Mouse (Mus musculus) natural killer cell, adult 2 months (primary cell): Measurements from ENCODE around the gene Stpg4.
A peak's percentile ranks its signal among the peaks of the same experiment; 100 is the strongest.

ENCODE experiments used
- DNase-seq, 2 experiments: peaks; one replicate each; pipeline ENCODE4 v3.0.0; 2022; ENCODE audit warnings: low spot score in 2 of 2

Gene Stpg4

GRCm38 (mm10) chr17:87350471-87351240 is 76.9 kb downstream of the Stpg4 start:
- DNase-seq = no peak

- DNase-seq = no peak
Measured at GRCm38 (mm10) chr17:87349575-87349974, 78.0 kb downstream of the Stpg4 start.

- no peak for DNase-seq
Measured at GRCm38 (mm10) chr17:87349069-87349468, 78.5 kb downstream of the Stpg4 start.

GRCm38 (mm10) chr17:87348353-87348752 is 79.2 kb downstream of the Stpg4 start:
- DNase-seq = no peak

GRCm38 (mm10) chr17:87345252-87345593 is 82.3 kb downstream of the Stpg4 start:
- DNase-seq = no peak

GRCm38 (mm10) chr17:87344441-87345251 is 82.9 kb downstream of the Stpg4 start:
- peak; percentile 65 to 72 for DNase-seq

GRCm38 (mm10) chr17:87343060-87343703 is 84.4 kb downstream of the Stpg4 start:
- no peak for DNase-seq
